Mouse (Mus musculus): ENCODE data around the gene B230217C12Rik.

GRCm38 (mm10) chr11:97807626-97808025, 33.0 kb upstream of the B230217C12Rik start:
- TF ChIP-seq CTCF (IDR thresholded peaks at IDR 0.05; ENCODE audit: control insufficient read depth, insufficient read depth, low read length) = no peak
- TF ChIP-seq POLR2A (IDR thresholded peaks at IDR 0.05; ENCODE audit: borderline replicate concordance, control insufficient read depth, low read depth, low read length) = no peak

Data from bone marrow, adult 2 months (tissue).